Mouse (Mus musculus): ENCODE results near the gene Olfr827.

Gene Olfr827

DNA sequence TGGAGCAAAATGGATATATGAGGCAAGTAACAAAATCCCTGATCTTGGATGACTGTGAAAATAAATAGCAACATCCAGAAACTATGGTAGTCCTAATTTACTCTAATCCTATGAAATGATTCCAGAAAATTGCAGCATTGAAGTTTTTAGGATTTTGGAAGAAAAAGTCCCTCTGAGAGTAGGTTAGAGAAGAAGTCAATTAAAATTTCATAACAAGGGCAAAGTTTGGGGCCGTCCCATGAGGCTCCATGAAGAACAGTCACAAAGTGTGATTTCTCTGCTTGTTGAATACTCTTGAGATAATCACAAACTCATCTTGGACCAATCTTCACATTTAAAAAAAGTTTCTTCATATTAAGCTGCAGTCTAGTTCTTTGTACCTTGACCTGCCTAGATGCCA, at the start of gene Olfr827:
TSS of gene Olfr827 (minus strand) at position 101 of the 400 bp plus-strand sequence.
- no peak for DNase-seq (ENCODE audit: low read depth, low spot score)

DNA sequence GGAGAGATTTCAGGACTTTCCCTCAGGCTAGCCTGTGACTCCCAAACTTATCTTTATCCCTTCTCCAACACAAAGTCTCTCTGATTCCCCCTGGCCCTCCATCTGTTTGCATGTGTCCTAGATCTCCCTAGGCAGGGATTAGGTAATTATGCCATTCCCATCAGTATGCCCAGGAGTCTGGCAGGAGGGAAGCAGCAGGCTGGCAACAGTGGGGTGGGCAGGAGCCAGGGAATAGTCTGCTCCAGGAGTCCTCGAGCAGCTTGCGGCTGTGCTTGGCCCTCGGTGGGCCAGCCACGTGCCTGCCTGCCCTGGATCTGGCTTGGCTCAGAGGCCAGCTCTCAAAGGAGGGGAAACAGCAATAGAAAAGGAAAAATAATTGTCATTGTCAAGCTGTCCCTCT, 49.0 kb upstream of the Olfr827 start:
- DNase-seq (ENCODE audit: low read depth, low spot score): peak; percentile 16

DNA sequence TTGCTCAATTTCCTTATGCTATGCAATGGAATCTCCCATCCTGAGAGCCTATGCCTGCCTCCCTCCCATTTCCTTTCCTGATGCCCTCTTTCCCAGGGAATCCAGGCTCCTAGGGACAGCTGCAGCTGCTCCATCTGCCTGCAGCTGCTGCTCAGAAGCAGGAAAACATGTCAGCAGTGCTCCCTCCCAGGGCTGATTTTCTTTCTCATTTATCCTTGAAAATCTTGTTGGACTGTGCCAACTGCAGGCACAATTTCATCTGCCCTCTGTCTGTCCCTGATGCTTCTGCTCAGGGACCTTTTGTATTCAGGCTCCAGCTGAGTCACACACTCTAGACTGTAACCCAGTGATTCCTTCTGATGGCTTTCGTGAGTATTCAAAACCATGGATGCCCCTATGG, 45.3 kb upstream of the Olfr827 start:
- no peak for DNase-seq (ENCODE audit: low read depth, low spot score)

DNA sequence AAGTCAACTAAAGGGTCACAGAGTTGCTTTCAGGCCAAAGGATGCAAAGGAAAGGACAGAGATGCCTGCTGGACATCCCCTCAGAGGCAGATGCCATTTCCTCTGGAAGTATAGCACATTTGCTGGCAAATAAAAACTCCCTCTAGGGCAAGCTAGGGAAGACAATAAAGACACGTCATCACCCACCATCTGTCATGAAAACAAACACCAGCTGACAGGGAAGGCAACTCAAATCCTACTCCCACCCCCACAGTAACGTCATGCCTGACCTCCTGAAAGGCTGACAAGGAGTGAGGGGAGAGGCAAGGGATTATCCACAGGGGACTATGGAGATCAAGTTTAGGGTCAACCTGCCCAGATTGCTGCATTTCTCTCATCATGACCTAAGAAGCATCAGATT, 30.1 kb upstream of the Olfr827 start:
- no peak for DNase-seq (ENCODE audit: low read depth, low spot score)

DNA sequence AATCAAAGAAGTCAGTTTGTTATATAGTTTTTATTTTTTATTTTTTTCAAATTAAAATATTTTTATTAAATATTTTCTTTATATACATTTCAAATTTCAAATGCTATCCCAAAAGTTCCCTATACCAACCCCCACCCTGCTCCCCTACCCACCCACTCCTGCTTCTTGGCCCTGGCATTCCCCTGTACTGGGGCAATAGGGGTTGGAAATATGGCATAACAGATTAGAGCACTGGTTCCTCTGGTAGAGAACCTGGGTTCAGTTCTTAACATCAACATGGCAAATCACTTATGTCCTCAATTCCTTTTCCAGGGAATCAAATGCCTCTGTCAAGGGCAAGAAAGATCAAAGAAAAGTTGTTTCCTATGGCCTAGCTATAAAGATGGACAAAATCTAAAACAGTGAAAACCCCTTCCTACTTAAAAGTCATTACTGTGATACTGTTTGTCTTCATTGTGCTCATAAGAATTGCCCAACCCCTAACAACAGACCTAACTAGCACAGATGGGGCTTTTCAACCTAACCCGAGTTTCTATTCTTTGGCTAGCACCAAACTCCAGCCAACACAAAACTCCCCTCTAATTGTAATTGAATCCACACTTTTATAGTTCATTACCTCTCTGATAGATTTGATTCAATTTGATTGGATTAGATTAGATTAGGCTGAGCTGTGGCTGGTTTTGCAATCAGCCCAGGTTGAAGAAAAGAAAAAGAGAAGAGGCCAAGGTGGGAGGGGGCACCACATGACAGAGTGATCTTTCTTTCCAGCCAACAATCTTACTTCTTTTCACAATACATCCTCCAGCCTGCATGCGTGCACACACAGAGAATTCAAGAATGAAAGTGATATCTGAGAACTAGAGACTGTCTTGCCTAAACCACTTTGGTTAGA, 24.4 kb upstream of the Olfr827 start:
- DNase-seq (ENCODE audit: low read depth, low spot score): no peak

DNA sequence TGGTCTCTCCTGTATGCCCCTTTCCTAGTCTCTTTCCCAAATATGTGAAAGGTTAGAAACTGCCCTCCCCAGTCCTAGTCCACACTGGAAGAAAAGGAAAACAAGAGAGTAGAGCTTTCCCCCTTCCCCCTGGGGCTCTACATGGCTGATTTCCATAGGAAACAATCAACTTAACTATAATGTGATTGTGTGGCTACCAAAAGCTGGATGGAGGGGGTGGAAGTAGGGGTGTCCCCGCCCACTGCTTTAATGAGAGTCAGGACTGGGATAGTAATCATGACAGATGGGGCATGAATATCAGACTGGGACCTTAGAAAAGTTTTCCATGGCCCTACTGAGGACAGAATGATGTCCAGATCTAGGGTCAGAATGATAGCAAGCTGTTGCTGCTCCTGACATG, 20.4 kb upstream of the Olfr827 start:
- DNase-seq (ENCODE audit: low read depth, low spot score): no peak

DNA sequence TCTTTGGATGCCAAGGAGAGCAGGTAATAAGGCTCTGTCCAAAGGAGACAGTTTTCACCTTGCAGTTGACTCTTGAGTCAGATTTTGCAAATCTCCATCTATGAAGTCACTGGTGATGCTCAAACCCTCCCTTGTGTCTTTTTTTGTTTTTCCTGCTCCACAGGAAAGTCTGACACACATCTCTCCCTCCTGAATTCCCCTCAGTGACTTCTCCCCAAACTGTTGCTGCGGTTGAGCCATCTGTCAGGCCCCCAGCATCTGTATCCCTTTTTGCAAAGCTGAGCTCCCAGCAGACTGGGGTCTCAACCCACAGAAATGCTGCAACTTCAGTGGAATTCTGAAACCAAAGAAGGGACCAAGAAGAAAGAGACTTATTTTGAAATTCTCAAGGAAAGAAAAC, 17.9 kb upstream of the Olfr827 start:
- DNase-seq (ENCODE audit: low read depth, low spot score): no peak

DNA sequence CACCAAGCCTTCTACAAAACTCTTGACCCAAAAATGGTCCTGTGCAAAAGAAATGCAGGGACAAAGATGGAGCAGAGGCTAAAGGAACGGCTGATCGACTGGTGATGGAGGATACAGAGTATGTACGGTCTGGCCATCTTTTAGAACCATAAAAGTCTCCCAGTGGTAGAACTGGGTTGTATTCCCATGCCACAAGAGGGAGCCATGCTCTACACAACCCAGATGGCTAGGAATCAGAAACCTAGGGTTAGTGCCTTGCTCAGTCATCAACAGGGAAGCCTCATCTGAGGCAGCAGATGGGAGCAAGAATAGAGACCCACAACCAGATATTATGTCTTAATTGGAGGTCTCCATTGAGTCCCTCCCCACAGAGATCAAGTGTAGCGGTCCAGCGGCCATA, 15.4 kb upstream of the Olfr827 start:
- no peak for DNase-seq (ENCODE audit: low read depth, low spot score)

DNA sequence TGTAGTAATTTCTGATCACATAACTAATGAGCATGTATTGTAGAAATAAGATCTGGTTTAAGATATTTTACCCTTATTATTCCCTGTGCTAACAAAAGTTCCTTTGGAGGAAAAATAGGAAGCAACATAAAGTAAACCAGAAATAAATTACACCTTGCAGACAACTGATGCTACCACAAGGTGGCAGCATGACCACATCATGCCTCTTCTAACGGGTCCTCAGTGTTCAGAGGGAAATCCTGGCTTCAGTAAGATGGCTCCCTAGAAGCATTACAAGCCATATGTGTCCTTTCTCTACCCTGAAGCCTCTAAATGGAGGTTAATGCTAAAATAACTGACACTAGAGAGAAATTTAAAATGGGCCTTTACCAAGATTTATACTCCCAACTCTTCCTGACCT, 14.0 kb upstream of the Olfr827 start:
- peak; percentile 36 for DNase-seq (ENCODE audit: low read depth, low spot score)

DNA sequence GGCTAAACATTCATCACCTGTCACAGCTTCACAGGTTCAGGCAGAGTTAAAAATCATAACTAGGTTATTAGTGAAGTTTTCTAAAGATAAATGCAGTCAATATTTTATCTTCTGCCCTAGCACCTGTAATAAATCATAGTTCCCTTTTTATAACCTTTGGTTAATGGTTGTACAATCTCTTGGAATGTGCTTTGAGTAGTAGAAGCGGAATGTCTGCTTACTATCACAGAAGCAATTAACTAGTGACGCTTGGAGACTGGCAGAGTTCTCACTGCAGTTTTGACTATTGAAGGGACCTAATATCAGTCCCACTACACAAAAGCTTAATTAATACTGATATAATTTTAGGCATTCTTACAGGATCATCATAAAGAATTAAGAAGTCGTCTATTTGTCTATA, 10.8 kb upstream of the Olfr827 start:
- DNase-seq (ENCODE audit: low read depth, low spot score): no peak

DNA sequence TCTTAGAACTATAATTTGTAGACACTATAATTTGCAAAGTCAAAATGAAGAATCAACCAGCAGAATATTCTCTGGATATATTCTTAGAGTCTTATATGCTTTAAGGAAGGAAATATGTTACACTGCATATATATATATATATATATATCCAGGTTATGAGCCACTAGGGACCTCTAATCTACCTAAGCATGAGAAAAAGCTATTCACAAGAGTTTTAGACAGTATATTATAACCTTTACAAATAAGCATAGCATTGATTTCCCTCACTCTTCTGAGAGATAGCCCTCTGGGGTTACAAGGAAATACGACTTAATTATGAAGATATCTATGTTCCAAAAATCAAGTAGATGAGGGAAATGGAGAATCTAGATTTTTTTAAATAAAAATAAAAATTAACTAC, 30.1 kb downstream of the Olfr827 start, which contains the start of gene Olfr826:
TSS of gene Olfr826 (minus strand) at position 101 of the 400 bp plus-strand sequence.
- DNase-seq (ENCODE audit: low read depth, low spot score): no peak

DNA sequence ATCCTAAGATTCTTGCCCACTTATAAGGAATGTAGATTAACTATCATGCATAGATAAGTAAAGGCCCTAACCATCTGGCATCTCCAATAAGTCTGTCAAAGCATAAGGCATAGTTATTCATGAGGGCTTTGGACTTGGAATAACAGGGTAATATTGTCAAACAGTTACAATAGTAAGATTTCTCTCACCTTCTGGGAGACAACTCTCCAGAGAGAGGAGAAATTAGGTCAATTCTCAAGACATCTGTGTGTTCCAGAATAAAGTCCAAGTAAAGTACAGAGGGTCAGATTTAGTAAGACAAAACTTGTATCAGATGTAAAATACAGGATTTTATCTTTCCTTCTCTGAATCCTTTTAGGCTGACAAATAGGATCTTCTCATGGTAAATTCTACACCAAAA, 47.5 kb downstream of the Olfr827 start, which contains the start of gene Olfr825:
TSS of gene Olfr825 (minus strand) at position 101 of the 400 bp plus-strand sequence.
- DNase-seq (ENCODE audit: low read depth, low spot score): no peak

DNA sequence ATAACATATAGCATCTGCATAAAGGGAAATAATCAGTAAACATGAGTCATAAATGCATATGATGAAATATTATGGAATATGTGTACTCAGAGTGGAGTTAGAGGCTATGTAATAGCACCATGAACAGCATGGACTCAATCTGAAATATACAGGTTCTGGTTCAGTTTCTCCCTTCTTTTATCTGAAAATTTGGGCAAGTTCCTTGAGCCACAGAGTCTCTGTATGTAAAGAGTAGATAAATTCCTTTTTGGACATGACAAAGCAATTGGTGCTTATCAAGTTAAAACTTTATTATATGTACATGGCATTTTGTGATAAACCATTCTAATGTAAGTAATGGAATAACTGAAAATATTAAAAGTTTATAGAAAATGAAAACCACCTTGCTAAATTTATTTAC, 49.0 kb downstream of the Olfr827 start:
- no peak for DNase-seq (ENCODE audit: low read depth, low spot score)
